ENCODE assay signal across 10 mouse cellular contexts in genomic region chr11:113627785-113628184, GRCm38 (mm10). TPM values are rescaled to one million over a fixed set of nuclear protein-coding genes. Genes with fewer than 3 reads are reported as not detected.
DNase-seq lines count a peak whose midpoint lies in the region; ATAC-seq and TF ChIP-seq lines count a peak whose summit lies in the region.
"Had no signal": no experiment of that assay in that cellular context is flagged by ENCODE, and none has a peak within 500 bp of the region (broad histone marks: within the 10 kb centered on the region; RNA-seq: fewer than 3 reads in every experiment).

No protein-coding gene starts in this region.

- peak; percentile 67 for TF ChIP-seq CTCF in intestine, postnatal 0 days (IDR thresholded peaks at IDR 0.05; ENCODE audit: low read depth)
- TF ChIP-seq CTCF in brain, embryonic 14.5 days (IDR thresholded peaks at IDR 0.05; ENCODE audit: borderline replicate concordance, extremely low read depth, insufficient read depth, insufficient read length) = peak; percentile 47; the same call in 1 of the 2 replicates

- H3K4me1 ChIP-seq in intestine, postnatal 0 days (replicated peaks; ENCODE audit: control insufficient read depth, insufficient read depth, low read length) = peaks cover 3% of the 10 kb centered on the region; the same call in 1 of the 2 replicates
- H3K4me1 ChIP-seq in intestine, embryonic 15.5 days (replicated peaks) = no peaks in the 10 kb centered on the region
- H3K4me1 ChIP-seq: hindbrain, embryonic 15.5 days; neural tube, embryonic 13.5 days had no signal

- ATAC-seq in intestine, postnatal 0 days = no peak
- ATAC-seq in intestine, embryonic 15.5 days = no peak
- no peak for ATAC-seq in activated CD4-positive, CD25-positive, alpha-beta regulatory T cell, adult 4 months

- 52% methylated on average over 4 of the region's 4 CpGs for WGBS in intestine, postnatal 0 days
- 61% methylated on average over 4 of the region's 4 CpGs for WGBS in intestine, embryonic 15.5 days

- no peaks in the 10 kb centered on the region for H3K27me3 ChIP-seq in intestine, postnatal 0 days (replicated peaks; ENCODE audit: control insufficient read depth, insufficient read depth, low read length)
- no peaks in the 10 kb centered on the region for H3K27me3 ChIP-seq in intestine, embryonic 15.5 days (replicated peaks)
- H3K27me3 ChIP-seq: hindbrain, embryonic 15.5 days; neural tube, embryonic 13.5 days had no signal

- no peak overlapping the region for H3K4me2 ChIP-seq in intestine, postnatal 0 days (replicated peaks; ENCODE audit: low read depth)
- H3K4me2 ChIP-seq in intestine, embryonic 15.5 days (replicated peaks) = no peak overlapping the region
- H3K4me2 ChIP-seq: hindbrain, embryonic 15.5 days; neural tube, embryonic 13.5 days had no signal

- H3K4me3 ChIP-seq in intestine, postnatal 0 days (ENCODE audit: low read depth, low read length) = no peak overlapping the region
- H3K4me3 ChIP-seq in intestine, embryonic 15.5 days (replicated peaks) = no peak overlapping the region
- H3K4me3 ChIP-seq: hindbrain, embryonic 15.5 days; neural tube, embryonic 13.5 days had no signal

- peak; percentile 38 for DNase-seq in thymus, postnatal 0 days (ENCODE audit: low spot score)
- DNase-seq in thymus, adult 18-20 months = no peak
- no peak for DNase-seq in brain, embryonic 14.5 days (ENCODE audit: low read depth)
- DNase-seq in layer of hippocampus, adult 9-10 months (ENCODE audit: low spot score) = no peak
- DNase-seq: cerebellum, adult 18-20 months had no signal

- no peak overlapping the region for H3K9ac ChIP-seq in intestine, postnatal 0 days (ENCODE audit: low read depth, low read length)
- no peak overlapping the region for H3K9ac ChIP-seq in intestine, embryonic 15.5 days
- H3K9ac ChIP-seq: hindbrain, embryonic 15.5 days; neural tube, embryonic 13.5 days had no signal

- no peak for TF ChIP-seq POLR2A in brain, embryonic 14.5 days (IDR thresholded peaks at IDR 0.05; ENCODE audit: borderline replicate concordance, extremely low read depth, insufficient read depth, insufficient read length, poor library complexity, severe bottlenecking)

- no peaks in the 10 kb centered on the region for H3K36me3 ChIP-seq in intestine, postnatal 0 days (ENCODE audit: control insufficient read depth, insufficient read depth)
- H3K36me3 ChIP-seq in intestine, embryonic 15.5 days = no peaks in the 10 kb centered on the region

- no peaks in the 10 kb centered on the region for H3K9me3 ChIP-seq in intestine, postnatal 0 days (ENCODE audit: control insufficient read depth)
- no peaks in the 10 kb centered on the region for H3K9me3 ChIP-seq in intestine, embryonic 15.5 days
- H3K9me3 ChIP-seq: hindbrain, embryonic 15.5 days; neural tube, embryonic 13.5 days had no signal

- no peak overlapping the region for H3K27ac ChIP-seq in intestine, postnatal 0 days (ENCODE audit: low read depth, low read length)
- no peak overlapping the region for H3K27ac ChIP-seq in intestine, embryonic 15.5 days
- H3K27ac ChIP-seq: hindbrain, embryonic 15.5 days; neural tube, embryonic 13.5 days had no signal

RNA-seq across cellular contexts. Expression of gene Sstr2, which starts 8.6 kb away (rescaled TPM):
- polyA plus RNA-seq in intestine, postnatal 0 days (2015; fragmentation: Nextera tagmentation; extraction: Ambion mirVana) = 0.99 and 1.0 TPM in 2 replicates
- polyA plus RNA-seq in intestine, embryonic 15.5 days (2015; fragmentation: Nextera tagmentation; extraction: Ambion mirVana) = 0.65 and 1.4 TPM in 2 replicates
- polyA plus RNA-seq in thymus, postnatal 0 days (2015; fragmentation: Nextera tagmentation; extraction: Ambion mirVana) = 3.4 and 4.0 TPM in 2 replicates
- 29.0 and 67.3 TPM in 2 replicates for polyA plus RNA-seq in brain, embryonic 14.5 days (2012; rRNA removed)
- polyA plus RNA-seq in activated CD4-positive, CD25-positive, alpha-beta regulatory T cell, adult 4 months (2017; shearing (Covaris generic)) = not detected

RNA-seq across cellular contexts. Expression of gene Cog1, which starts 21.2 kb away (rescaled TPM):
- 19.6 and 20.9 TPM in 2 replicates for polyA plus RNA-seq in intestine, postnatal 0 days (2015; fragmentation: Nextera tagmentation; extraction: Ambion mirVana)
- polyA plus RNA-seq in intestine, embryonic 15.5 days (2015; fragmentation: Nextera tagmentation; extraction: Ambion mirVana) = 26.0 and 26.4 TPM in 2 replicates
- polyA plus RNA-seq in thymus, postnatal 0 days (2015; fragmentation: Nextera tagmentation; extraction: Ambion mirVana) = 21.6 and 22.1 TPM in 2 replicates
- polyA plus RNA-seq in brain, embryonic 14.5 days (2012; rRNA removed) = 53.0 and 59.8 TPM in 2 replicates
- 10 to 100 TPM; 17.6 to 17.9 TPM for polyA plus RNA-seq in activated CD4-positive, CD25-positive, alpha-beta regulatory T cell, adult 4 months (2017; shearing (Covaris generic))

RNA-seq across cellular contexts. Expression of gene Slc39a11, which starts 22.1 kb away (rescaled TPM):
- polyA plus RNA-seq in intestine, postnatal 0 days (2015; fragmentation: Nextera tagmentation; extraction: Ambion mirVana) = 50.7 and 54.7 TPM in 2 replicates
- polyA plus RNA-seq in intestine, embryonic 15.5 days (2015; fragmentation: Nextera tagmentation; extraction: Ambion mirVana) = 40.8 and 45.7 TPM in 2 replicates
- 19.4 and 19.9 TPM in 2 replicates for polyA plus RNA-seq in thymus, postnatal 0 days (2015; fragmentation: Nextera tagmentation; extraction: Ambion mirVana)
- polyA plus RNA-seq in brain, embryonic 14.5 days (2012; rRNA removed) = 22.1 and 24.3 TPM in 2 replicates
- 10 to 100 TPM; 12.5 to 17.1 TPM for polyA plus RNA-seq in activated CD4-positive, CD25-positive, alpha-beta regulatory T cell, adult 4 months (2017; shearing (Covaris generic))

RNA-seq across cellular contexts. Expression of gene Fam104a, which starts 56.2 kb away (rescaled TPM):
- polyA plus RNA-seq in intestine, postnatal 0 days (2015; fragmentation: Nextera tagmentation; extraction: Ambion mirVana) = 40.0 and 41.9 TPM in 2 replicates
- polyA plus RNA-seq in intestine, embryonic 15.5 days (2015; fragmentation: Nextera tagmentation; extraction: Ambion mirVana) = 42.6 and 46.0 TPM in 2 replicates
- 53.3 and 54.7 TPM in 2 replicates for polyA plus RNA-seq in thymus, postnatal 0 days (2015; fragmentation: Nextera tagmentation; extraction: Ambion mirVana)
- polyA plus RNA-seq in brain, embryonic 14.5 days (2012; rRNA removed) = 30.2 and 37.4 TPM in 2 replicates
- 10 to 100 TPM; 16.4 to 18.6 TPM for polyA plus RNA-seq in activated CD4-positive, CD25-positive, alpha-beta regulatory T cell, adult 4 months (2017; shearing (Covaris generic))

RNA-seq across cellular contexts. Expression of gene D11Wsu47e, which starts 56.4 kb away (rescaled TPM):
- 9.0 and 9.6 TPM in 2 replicates for polyA plus RNA-seq in intestine, postnatal 0 days (2015; fragmentation: Nextera tagmentation; extraction: Ambion mirVana)
- 14.6 and 17.8 TPM in 2 replicates for polyA plus RNA-seq in intestine, embryonic 15.5 days (2015; fragmentation: Nextera tagmentation; extraction: Ambion mirVana)
- polyA plus RNA-seq in thymus, postnatal 0 days (2015; fragmentation: Nextera tagmentation; extraction: Ambion mirVana) = 15.7 and 17.0 TPM in 2 replicates
- polyA plus RNA-seq in brain, embryonic 14.5 days (2012; rRNA removed) = 31.4 and 34.3 TPM in 2 replicates
- polyA plus RNA-seq in activated CD4-positive, CD25-positive, alpha-beta regulatory T cell, adult 4 months (2017; shearing (Covaris generic)) = 1 to 10 TPM; 6.8 to 8.6 TPM
